Mouse (Mus musculus) heart, embryonic 11.5 days (tissue): ENCODE measurements around the gene Cdca4. TPM values are rescaled to one million over a fixed set of nuclear protein-coding genes. Genes with fewer than 3 reads are reported as not detected.

ENCODE experiments used
- ATAC-seq: fragments of 200-750 bp; cut with Nextera tagmentation; replicated peaks from 2 replicates; pipeline ENCODE4 v1.8.0; 2017; ENCODE audit warnings: moderate library complexity; ENCODE audit not compliant: insufficient number of reproducible peaks, low FRiP score, low TSS enrichment
- H3K27ac ChIP-seq: fragments of 300-500 bp; sonication (generic); 2 replicates; pipeline ENCODE4 v1.5.1; 2014; ENCODE audit warnings: mild to moderate bottlenecking, low read depth, low read length
- H3K27me3 ChIP-seq: fragments of 300-500 bp; sonication (generic); 2 replicates; pipeline ENCODE4 v1.6.1; 2014; ENCODE audit warnings: mild to moderate bottlenecking, low read length, mixed read lengths; ENCODE audit not compliant: control insufficient read depth, insufficient read depth
- H3K36me3 ChIP-seq: fragments of 300-500 bp; sonication (generic); 2 replicates; pipeline ENCODE4 v1.6.1; 2014; ENCODE audit warnings: mild to moderate bottlenecking, low read length, moderate library complexity, mixed read lengths; ENCODE audit not compliant: control insufficient read depth, insufficient read depth
- H3K4me1 ChIP-seq: fragments of 300-500 bp; sonication (generic); 2 replicates; pipeline ENCODE4 v1.6.1; 2014; ENCODE audit warnings: low read length; ENCODE audit not compliant: control insufficient read depth, insufficient read depth
- H3K4me2 ChIP-seq: fragments of 300-500 bp; sonication (generic); 2 replicates; pipeline ENCODE4 v1.6.1; 2014; ENCODE audit warnings: mild to moderate bottlenecking, moderate library complexity
- H3K4me3 ChIP-seq: fragments of 300-500 bp; sonication (generic); 2 replicates; pipeline ENCODE4 v1.5.1; 2014; ENCODE audit warnings: low read depth, low read length
- H3K9ac ChIP-seq: fragments of 300-500 bp; sonication (generic); 2 replicates; pipeline ENCODE4 v1.6.1; 2014; ENCODE audit warnings: mild to moderate bottlenecking, low read depth, low read length, moderate library complexity
- H3K9me3 ChIP-seq: fragments of 300-500 bp; sonication (generic); replicated peaks from 2 replicates; pipeline ENCODE4 v1.6.1; 2016; ENCODE audit warnings: low read length; ENCODE audit not compliant: control insufficient read depth
- WGBS: fragments of 180-500 bp; shearing (Covaris S2); extraction: QIAGEN DNeasy Blood & Tissue Kit; methylation state at CpG from one replicate; pipeline ENCODE4 v1.1.7; 2014; ENCODE audit not compliant: insufficient replicate concordance; 5-methylcytosine and 5-hydroxymethylcytosine counted together
- polyA plus RNA-seq: library from polyadenylated mRNA; unstranded; fragments of >200 nt; fragmentation: Nextera tagmentation; extraction: Ambion mirVana; gene quantifications from 2 replicates; pipeline ENCODE4 v1.2.1, GENCODE M21; 2014

The Cdca4 gene
- polyA plus RNA-seq, 1 experiment from 2014 or later, result 62.8 TPM

DNA sequence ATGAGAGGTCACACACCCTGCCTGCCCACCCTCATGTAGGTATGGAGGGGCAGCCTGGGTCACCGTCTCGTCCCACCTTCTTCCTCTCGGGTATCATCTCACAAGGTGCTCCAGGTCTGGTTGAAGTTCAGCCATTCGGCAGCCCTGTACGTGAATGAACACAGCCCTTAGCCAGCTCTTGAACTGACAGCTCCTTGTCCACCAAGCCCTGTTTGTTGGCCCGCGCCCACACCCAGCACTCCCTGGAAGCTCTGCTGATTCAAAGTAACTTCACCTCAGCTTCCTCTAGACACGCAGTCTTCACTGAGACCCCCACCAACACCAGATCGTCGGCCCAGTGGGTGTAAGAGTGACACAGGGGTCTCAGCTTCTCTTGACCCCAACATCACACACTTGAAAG lies 43.8 kb upstream of the Cdca4 start:
- no peak for ATAC-seq
- H3K27me3 ChIP-seq, result peaks cover 65% of the 10 kb centered on the region
- H3K4me3 ChIP-seq, result no peak overlapping the region
- no peak overlapping the region for H3K9ac ChIP-seq
- H3K4me1 ChIP-seq, result peaks cover 38% of the 10 kb centered on the region
- no peaks in the 10 kb centered on the region for H3K36me3 ChIP-seq
- H3K27ac ChIP-seq, result no peak overlapping the region
- no peak overlapping the region for H3K4me2 ChIP-seq
- no peaks in the 10 kb centered on the region for H3K9me3 ChIP-seq
- 79% methylated on average over 10 of the region's 10 CpGs for WGBS

DNA sequence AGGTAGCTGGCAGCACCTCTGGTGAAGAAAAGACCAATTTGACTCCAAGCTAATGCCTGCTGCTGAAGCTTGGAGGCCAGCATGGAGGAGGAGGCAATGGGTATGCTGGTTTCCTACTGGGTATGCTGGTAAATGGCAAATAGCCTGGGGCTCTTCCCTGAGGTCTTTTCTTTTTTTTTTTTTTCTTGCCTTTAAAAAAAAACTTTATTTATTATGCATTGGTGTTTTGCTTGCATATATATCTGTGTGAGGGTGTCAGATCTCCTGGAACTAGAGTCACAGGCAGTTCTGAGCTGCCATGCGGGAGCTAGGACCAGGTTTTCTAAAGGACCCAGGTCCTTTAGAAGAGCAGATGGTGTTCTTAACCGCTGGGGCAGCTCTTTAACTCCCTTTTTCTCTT lies 42.0 kb upstream of the Cdca4 start:
- 77% methylated on average over 2 of the region's 2 CpGs for WGBS
- Histone ChIP-seq H3K9me3 (no peaks in the 10 kb centered on the region), H3K36me3 (no peaks in the 10 kb centered on the region), H3K4me2 (no peak overlapping the region), H3K9ac (no peak overlapping the region), H3K27me3 (peaks cover 48% of the 10 kb centered on the region), H3K27ac (no peak overlapping the region), H3K4me1 (peaks cover 23% of the 10 kb centered on the region), H3K4me3 (no peak overlapping the region)
- no peak for ATAC-seq

- Histone ChIP-seq H3K9ac (no peak overlapping the region), H3K27ac (no peak overlapping the region), H3K4me1 (peaks cover 20% of the 10 kb centered on the region; the same call in 1 of the 2 replicates), H3K4me2 (no peak overlapping the region), H3K4me3 (no peak overlapping the region), H3K27me3 (peaks cover 43% of the 10 kb centered on the region), H3K36me3 (no peaks in the 10 kb centered on the region), H3K9me3 (no peaks in the 10 kb centered on the region)
- WGBS, result 37% methylated on average over 13 of the region's 13 CpGs
- no peak for ATAC-seq
Observed at GRCm38 (mm10) chr12:112870775-112871174, 41.6 kb upstream of the Cdca4 start.

DNA sequence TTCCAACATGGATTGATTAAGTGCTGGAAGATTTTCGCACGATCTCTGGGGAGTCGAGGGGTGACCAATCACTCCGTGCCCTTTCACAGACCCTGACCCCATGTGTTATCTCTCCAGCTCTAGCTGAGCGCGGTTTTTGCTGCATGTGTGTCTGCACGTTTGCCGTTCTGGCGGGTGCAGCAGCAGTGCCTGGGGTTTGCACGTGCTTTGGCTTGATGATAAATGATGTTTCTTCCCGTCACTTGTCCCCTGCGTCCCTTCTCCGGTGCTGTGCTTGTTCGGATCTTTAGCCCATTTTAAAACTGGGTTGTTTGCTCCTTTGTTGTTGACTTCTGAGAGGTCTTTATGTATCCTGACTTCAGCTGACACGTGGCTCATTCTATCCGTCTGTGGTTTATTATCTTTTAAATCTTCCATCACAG lies 40.6 kb upstream of the Cdca4 start:
- 8% methylated on average over 16 of the region's 16 CpGs for WGBS

GRCm38 (mm10) chr12:112868178-112869087 lies 39.2 kb upstream of the Cdca4 start, which contains the start of gene Gpr132:
Gpr132 (minus strand) TSS chr12:112868228.
- H3K27ac ChIP-seq, result no peak within 1 kb of the TSS
- WGBS, result 55% methylated on average over 13 of the region's 13 CpGs
- no peak within 1 kb of the TSS for H3K4me2 ChIP-seq
- H3K9me3 ChIP-seq, result no peaks in the 10 kb centered on the region
- H3K36me3 ChIP-seq, result no peaks in the 10 kb centered on the region
- peaks cover 21% of the 10 kb centered on the region for H3K27me3 ChIP-seq
- no peak within 1 kb of the TSS for H3K9ac ChIP-seq
- no peak within 1 kb of the TSS for H3K4me3 ChIP-seq
- no peak for ATAC-seq
- H3K4me1 ChIP-seq, result peaks cover 11% of the 10 kb centered on the region; the same call in 1 of the 2 replicates

More for the DNA sequence above, 40.6 kb upstream of the Cdca4 start:
- H3K9ac ChIP-seq, result no peak overlapping the region
- no peaks in the 10 kb centered on the region for H3K36me3 ChIP-seq
- no peaks in the 10 kb centered on the region for H3K9me3 ChIP-seq
- peaks cover 33% of the 10 kb centered on the region for H3K27me3 ChIP-seq
- no peak for ATAC-seq
- H3K4me3 ChIP-seq, result no peak overlapping the region
- no peak overlapping the region for H3K27ac ChIP-seq
- peak overlapping the region; percentile 45 for H3K4me2 ChIP-seq
- peaks cover 20% of the 10 kb centered on the region; the same call in 1 of the 2 replicates for H3K4me1 ChIP-seq

- no peak for ATAC-seq
- 82% methylated on average over 7 of the region's 7 CpGs for WGBS
- Histone ChIP-seq H3K27ac (no peak overlapping the region), H3K4me3 (no peak overlapping the region), H3K4me2 (no peak overlapping the region), H3K36me3 (no peaks in the 10 kb centered on the region), H3K9ac (no peak overlapping the region), H3K4me1 (peaks cover 10% of the 10 kb centered on the region; the same call in 1 of the 2 replicates), H3K9me3 (no peaks in the 10 kb centered on the region), H3K27me3 (peaks cover 16% of the 10 kb centered on the region)
Observed at GRCm38 (mm10) chr12:112867106-112867674, 38.0 kb upstream of the Cdca4 start.

DNA sequence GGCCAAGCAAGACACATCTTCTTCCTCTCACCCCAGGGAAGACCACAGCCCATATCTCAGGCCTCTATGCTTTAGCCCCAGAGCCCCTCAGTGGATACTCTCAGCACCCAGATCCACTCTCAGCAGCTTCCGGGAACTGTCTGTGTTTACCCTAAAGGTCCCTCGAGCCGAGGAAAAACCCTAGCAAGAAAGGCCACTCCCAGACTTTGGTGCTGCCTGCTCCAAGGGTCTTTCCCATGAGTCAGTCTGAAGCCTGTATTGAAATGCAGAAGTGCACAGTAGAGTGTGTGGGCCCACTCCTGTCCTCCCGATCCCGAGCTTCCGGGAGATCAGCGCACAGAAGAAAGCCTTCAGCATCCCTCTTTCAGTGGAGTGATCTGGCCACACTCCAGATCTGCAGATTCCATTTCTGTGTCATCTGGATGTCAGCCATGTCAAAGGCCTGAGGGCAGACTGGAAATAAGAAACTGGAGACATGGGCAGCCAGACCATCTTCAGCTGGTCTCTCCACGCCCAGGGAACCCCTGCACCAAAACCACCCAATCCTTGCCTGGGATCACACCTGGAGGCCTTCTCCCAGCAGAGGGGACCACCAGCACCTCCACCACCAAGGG lies 37.4 kb upstream of the Cdca4 start:
- H3K4me1 ChIP-seq, result peaks cover 12% of the 10 kb centered on the region; the same call in 1 of the 2 replicates
- 71% methylated on average over 8 of the region's 8 CpGs for WGBS
- no peak overlapping the region for H3K9ac ChIP-seq
- no peaks in the 10 kb centered on the region for H3K9me3 ChIP-seq
- H3K36me3 ChIP-seq, result no peaks in the 10 kb centered on the region
- H3K27me3 ChIP-seq, result peaks cover 14% of the 10 kb centered on the region
- H3K4me3 ChIP-seq, result no peak overlapping the region
- no peak overlapping the region for H3K4me2 ChIP-seq
- no peak for ATAC-seq
- H3K27ac ChIP-seq, result no peak overlapping the region

GRCm38 (mm10) chr12:112864804-112865203 lies 35.6 kb upstream of the Cdca4 start:
- WGBS, result 81% methylated on average over 7 of the region's 7 CpGs
- no peak for ATAC-seq
- peaks cover 6% of the 10 kb centered on the region; the same call in 1 of the 2 replicates for H3K4me1 ChIP-seq
- no peak overlapping the region for H3K9ac ChIP-seq
- no peaks in the 10 kb centered on the region for H3K9me3 ChIP-seq
- no peak overlapping the region for H3K4me2 ChIP-seq
- no peak overlapping the region for H3K4me3 ChIP-seq
- no peak overlapping the region for H3K27ac ChIP-seq
- no peaks in the 10 kb centered on the region for H3K36me3 ChIP-seq
- H3K27me3 ChIP-seq, result 0 out of 2 replicates have a peak, but pooled peaks cover 5% of the 10 kb centered on the region
